Mouse (Mus musculus): ENCODE results near the gene Dlat.

DNA sequence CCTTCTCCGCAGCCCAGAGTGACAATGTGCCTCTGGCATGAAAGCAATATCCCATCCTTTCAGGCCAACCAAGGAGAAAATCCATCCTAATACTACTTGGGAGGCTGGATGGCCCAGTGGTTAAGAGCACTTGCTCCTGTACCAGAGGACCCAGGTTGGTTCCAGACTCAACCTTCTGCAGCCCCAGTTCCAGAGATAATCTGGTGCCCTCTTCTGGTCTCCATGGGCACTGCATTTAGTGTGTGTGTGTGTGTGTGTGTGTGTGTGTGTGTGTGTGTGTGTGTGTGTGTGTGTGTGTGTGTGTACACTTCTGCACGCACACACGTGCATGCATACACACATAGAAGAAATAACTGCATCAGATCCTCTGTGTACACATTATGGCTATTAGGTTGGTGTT, 66.0 kb downstream of the Dlat start:
- TF ChIP-seq CTCF (IDR thresholded peaks at IDR 0.05; ENCODE audit: extremely low read depth, insufficient read depth, insufficient read length, insufficient replicate concordance), result no peak; the same call in 1 of the 2 replicates
- TF ChIP-seq POLR2A (IDR thresholded peaks at IDR 0.05; ENCODE audit: low read depth, low read length), result no peak
